Mouse (Mus musculus) MEL (cell line): ENCODE results near the gene Stn1. TPM values are rescaled to one million over a fixed set of nuclear protein-coding genes. Genes with fewer than 3 reads are reported as not detected.

ENCODE experiments used
- DNase-seq: peaks from one replicate; pipeline ENCODE4 v3.0.0; 2011; ENCODE audit warnings: low read depth, low spot score
- H3K27ac ChIP-seq: 2 replicates; pipeline ENCODE4 v1.5.1; 2012; ENCODE audit warnings: low read depth, mild to moderate bottlenecking, control low read depth, low read length, moderate library complexity; ENCODE audit not compliant: control insufficient read depth
- H3K27me3 ChIP-seq, 2 experiments: fragments of 150-350 bp in 1 of 2; sonication (generic) in 1 of 2; 2 replicates each; pipeline ENCODE4 v1.6.1; 2012; ENCODE audit warnings: low read length in 2 of 2, mild to moderate bottlenecking in 2 of 2, improper control_type of control experiment in 1 of 2, moderate library complexity in 1 of 2; ENCODE audit not compliant: insufficient read depth in 2 of 2, control insufficient read depth in 1 of 2
- H3K36me3 ChIP-seq, 2 experiments: 2 replicates each; pipeline ENCODE4 v1.6.1; 2012 to 2014; ENCODE audit warnings: low read length in 2 of 2, improper control_type of control experiment in 1 of 2, inconsistent platforms in 1 of 2, mild to moderate bottlenecking in 1 of 2; ENCODE audit not compliant: insufficient read depth in 2 of 2, control insufficient read depth in 1 of 2
- H3K4me1 ChIP-seq, 2 experiments: fragments of 150-350 bp in 1 of 2; sonication (generic) in 1 of 2; 2 replicates each; pipeline ENCODE4 v1.6.1; 2012; ENCODE audit warnings: low read length in 2 of 2, improper control_type of control experiment in 1 of 2, mild to moderate bottlenecking in 1 of 2; ENCODE audit not compliant: insufficient read depth in 2 of 2, control insufficient read depth in 1 of 2
- H3K4me3 ChIP-seq, 2 experiments: fragments of 150-350 bp in 1 of 2; sonication (generic) in 1 of 2; 2 replicates each; pipeline ENCODE4 v1.5.1; 2012; ENCODE audit warnings: low read depth in 2 of 2, low read length in 2 of 2, mild to moderate bottlenecking in 2 of 2, moderate library complexity in 2 of 2, control low read depth in 1 of 2, improper control_type of control experiment in 1 of 2; ENCODE audit not compliant: control insufficient read depth in 1 of 2, insufficient read depth in 1 of 2
- H3K79me2 ChIP-seq: 2 replicates; pipeline ENCODE4 v1.6.1; 2012; ENCODE audit warnings: mild to moderate bottlenecking, low read length, moderate library complexity; ENCODE audit not compliant: control insufficient read depth, poor library complexity, insufficient read depth
- H3K9ac ChIP-seq: 2 replicates; pipeline ENCODE4 v1.6.1; 2012; ENCODE audit warnings: low read depth, mild to moderate bottlenecking, control low read depth, low read length, moderate library complexity; ENCODE audit not compliant: control insufficient read depth, poor library complexity, severe bottlenecking
- H3K9me3 ChIP-seq: fragments of 150-350 bp; sonication (generic); replicated peaks from 2 replicates; pipeline ENCODE4 v1.6.1; 2012; ENCODE audit warnings: mild to moderate bottlenecking, low read length, improper control_type of control experiment, moderate library complexity; ENCODE audit not compliant: insufficient read depth
- BHLHE40 ChIP-seq: IDR thresholded peaks from 2 replicates; pipeline ENCODE4 v1.6.1; 2012; ENCODE audit warnings: low read depth, mild to moderate bottlenecking, inconsistent platforms, low read length, improper control_type of control experiment, borderline replicate concordance
- CHD1 ChIP-seq: IDR thresholded peaks from 2 replicates; pipeline ENCODE4 v1.6.1; 2012; ENCODE audit warnings: low read depth, mild to moderate bottlenecking, inconsistent platforms, low read length, improper control_type of control experiment
- CHD2 ChIP-seq: IDR thresholded peaks from 2 replicates; pipeline ENCODE4 v1.6.1; 2011; ENCODE audit warnings: low read length, improper control_type of control experiment
- CTCF ChIP-seq, 3 experiments: IDR thresholded peaks in 2 of 3; conservative IDR thresholded peaks in 1 of 3; 2 replicates each; pipeline ENCODE4 v1.5.1; 2011 to 2012; ENCODE audit warnings: low read length in 3 of 3, low read depth in 2 of 3, mild to moderate bottlenecking in 2 of 3, improper control_type of control experiment in 1 of 3, inconsistent platforms in 1 of 3, mixed read lengths in 1 of 3, moderate library complexity in 1 of 3; ENCODE audit not compliant: control insufficient read depth in 1 of 3, insufficient read depth in 1 of 3, poor library complexity in 1 of 3, severe bottlenecking in 1 of 3
- EP300 ChIP-seq, 2 experiments: IDR thresholded peaks; 2 replicates each; pipeline ENCODE4 v1.6.1; 2011; ENCODE audit warnings: improper control_type of control experiment in 2 of 2, low read length in 2 of 2, low read depth in 1 of 2, mild to moderate bottlenecking in 1 of 2
- ETS1 ChIP-seq: IDR thresholded peaks from 2 replicates; pipeline ENCODE4 v1.6.1; 2012; ENCODE audit warnings: low read depth, mild to moderate bottlenecking, inconsistent platforms, low read length, improper control_type of control experiment, moderate library complexity
- GABPA ChIP-seq: IDR thresholded peaks from 2 replicates; pipeline ENCODE4 v1.6.1; 2012; ENCODE audit warnings: low read depth, mild to moderate bottlenecking, inconsistent platforms, low read length, improper control_type of control experiment, moderate library complexity
- GATA1 ChIP-seq: IDR thresholded peaks from 2 replicates; pipeline ENCODE4 v1.6.1; 2011; ENCODE audit warnings: low read depth, low read length, improper control_type of control experiment
- HCFC1 ChIP-seq: IDR thresholded peaks from 2 replicates; pipeline ENCODE4 v1.6.1; 2012; ENCODE audit warnings: low read depth, mild to moderate bottlenecking, inconsistent platforms, low read length, improper control_type of control experiment, moderate library complexity
- MAFK ChIP-seq: IDR thresholded peaks from 2 replicates; pipeline ENCODE4 v1.6.1; 2011; ENCODE audit warnings: low read depth, mild to moderate bottlenecking, low read length, improper control_type of control experiment, borderline replicate concordance
- MEF2A ChIP-seq: IDR thresholded peaks from 2 replicates; pipeline ENCODE4 v1.6.1; 2014; ENCODE audit warnings: low read depth, mild to moderate bottlenecking, inconsistent platforms, low read length, improper control_type of control experiment; ENCODE audit not compliant: poor library complexity, insufficient replicate concordance, severe bottlenecking; ENCODE audit errors: extremely low read depth
- MXI1 ChIP-seq: IDR thresholded peaks from 2 replicates; pipeline ENCODE4 v1.6.1; 2011; ENCODE audit warnings: mild to moderate bottlenecking, low read depth, low read length, improper control_type of control experiment
- MYB ChIP-seq: IDR thresholded peaks from 2 replicates; pipeline ENCODE4 v1.6.1; 2011; ENCODE audit warnings: mild to moderate bottlenecking, low read depth, low read length, improper control_type of control experiment
- NELFE ChIP-seq: IDR thresholded peaks from 2 replicates; pipeline ENCODE4 v1.6.1; 2011; ENCODE audit warnings: low read depth, low read length, improper control_type of control experiment
- NRF1 ChIP-seq: IDR thresholded peaks from 2 replicates; pipeline ENCODE4 v1.6.1; 2014; ENCODE audit warnings: low read depth, mild to moderate bottlenecking, inconsistent platforms, low read length, improper control_type of control experiment, moderate library complexity; ENCODE audit not compliant: poor library complexity, insufficient read depth, severe bottlenecking
- POLR2A ChIP-seq, 2 experiments: IDR thresholded peaks; 2 replicates each; pipeline ENCODE4 v1.6.1; 2011 to 2012; ENCODE audit warnings: low read length in 2 of 2, mild to moderate bottlenecking in 2 of 2, control low read depth in 1 of 2, improper control_type of control experiment in 1 of 2, low read depth in 1 of 2, moderate library complexity in 1 of 2; ENCODE audit not compliant: control insufficient read depth in 1 of 2, insufficient read depth in 1 of 2, poor library complexity in 1 of 2
- POLR2AphosphoS2 ChIP-seq: IDR thresholded peaks from 2 replicates; pipeline ENCODE4 v1.6.1; 2011; ENCODE audit warnings: low read length, improper control_type of control experiment
- POLR2AphosphoS5 ChIP-seq: IDR thresholded peaks from 2 replicates; pipeline ENCODE4 v1.6.1; 2012; ENCODE audit warnings: low read depth, borderline replicate concordance, mild to moderate bottlenecking, inconsistent platforms, low read length, moderate library complexity, mixed read lengths
- RAD21 ChIP-seq: IDR thresholded peaks from 2 replicates; pipeline ENCODE4 v1.6.1; 2011; ENCODE audit warnings: mild to moderate bottlenecking, low read depth, low read length, improper control_type of control experiment
- SIN3A ChIP-seq: IDR thresholded peaks from 2 replicates; pipeline ENCODE4 v1.6.1; 2012; ENCODE audit warnings: low read length, improper control_type of control experiment, inconsistent platforms
- TAL1 ChIP-seq: IDR thresholded peaks from 2 replicates; pipeline ENCODE4 v1.6.1; 2012; ENCODE audit warnings: mild to moderate bottlenecking, inconsistent platforms, low read length, moderate library complexity, mixed read lengths
- TCF12 ChIP-seq: IDR thresholded peaks from 2 replicates; pipeline ENCODE4 v1.6.1; 2014; ENCODE audit warnings: low read depth, mild to moderate bottlenecking, inconsistent platforms, low read length, improper control_type of control experiment, moderate library complexity
- UBTF ChIP-seq: IDR thresholded peaks from 2 replicates; pipeline ENCODE4 v1.6.1; 2012; ENCODE audit warnings: low read depth, mild to moderate bottlenecking, inconsistent platforms, low read length, improper control_type of control experiment, moderate library complexity, borderline replicate concordance; ENCODE audit not compliant: insufficient read depth
- USF1 ChIP-seq: IDR thresholded peaks from 2 replicates; pipeline ENCODE4 v1.6.1; 2014; ENCODE audit warnings: low read depth, mild to moderate bottlenecking, inconsistent platforms, low read length, improper control_type of control experiment, moderate library complexity
- USF2 ChIP-seq, 2 experiments: IDR thresholded peaks; 2 replicates each; pipeline ENCODE4 v1.6.1; 2011 to 2012; ENCODE audit warnings: improper control_type of control experiment in 2 of 2, low read length in 2 of 2, borderline replicate concordance in 1 of 2, inconsistent platforms in 1 of 2, low read depth in 1 of 2, mild to moderate bottlenecking in 1 of 2; ENCODE audit not compliant: insufficient read depth in 1 of 2
- ZC3H11A ChIP-seq: IDR thresholded peaks from 2 replicates; pipeline ENCODE4 v1.6.1; 2012; ENCODE audit warnings: low read depth, mild to moderate bottlenecking, inconsistent platforms, low read length, improper control_type of control experiment
- ZKSCAN1 ChIP-seq: IDR thresholded peaks from 2 replicates; pipeline ENCODE4 v1.6.1; 2012; ENCODE audit warnings: low read depth, mild to moderate bottlenecking, inconsistent platforms, low read length, improper control_type of control experiment, moderate library complexity
- ZMIZ1 ChIP-seq: IDR thresholded peaks from 2 replicates; pipeline ENCODE4 v1.6.1; 2012; ENCODE audit warnings: low read depth, mild to moderate bottlenecking, inconsistent platforms, low read length, improper control_type of control experiment, moderate library complexity
- polyA plus RNA-seq, 2 experiments: library from polyadenylated mRNA; stranded (reverse) in 1 of 2; unstranded in 1 of 2; fragments of >175 nt in 1 of 2; fragments of >200 nt in 1 of 2; gene quantifications; 2 replicates each; pipeline versions ENCODE4 v1.2.1 to v1.2.4; 2012; ENCODE audit warnings: low replicate concordance in 2 of 2, low read depth in 1 of 2; ENCODE audit not compliant: insufficient read length in 2 of 2, insufficient read depth in 1 of 2, missing spikeins in 1 of 2
- total RNA-seq: library from RNA; depleted of rRNA; stranded (reverse); fragments of 300-350 nt; gene quantifications from 2 replicates; pipeline ENCODE4 v1.2.3, GENCODE M21; 2012

The Stn1 gene
- total and polyA plus RNA-seq, 3 experiments: 9.7 to 13.6 TPM; not detected in 1

- no peaks in the 10 kb centered on the region for H3K4me1 ChIP-seq
- no peak for DNase-seq
- H3K4me3 ChIP-seq: no peak overlapping the region
Measured at GRCm38 (mm10) chr19:47559145-47559544, 21.8 kb upstream of the Stn1 start.

GRCm38 (mm10) chr19:47549584-47549983 lies 12.3 kb upstream of the Stn1 start:
- DNase-seq: no peak
- H3K4me3 ChIP-seq: no peak overlapping the region
- H3K9ac ChIP-seq: no peak overlapping the region
- no peak overlapping the region for H3K27ac ChIP-seq
- no peaks in the 10 kb centered on the region for H3K4me1 ChIP-seq
- TF ChIP-seq USF1: no peak
- no peak for TF ChIP-seq POLR2AphosphoS2
- no peak for TF ChIP-seq ZMIZ1
- no peak for TF ChIP-seq GATA1
- TF ChIP-seq MAFK: no peak
- TF ChIP-seq POLR2AphosphoS5: no peak
- TF ChIP-seq CHD2: no peak
- TF ChIP-seq POLR2A (IDR thresholded peaks at IDR 0.05; ENCODE audit: control insufficient read depth in 1 of 2, insufficient read depth in 1 of 2, low read depth in 1 of 2, low read length in 2 of 2, poor library complexity in 1 of 2): no peak
- TF ChIP-seq NRF1: no peak
- no peak for TF ChIP-seq GABPA
- TF ChIP-seq ZC3H11A: no peak
- no peak for TF ChIP-seq BHLHE40
- no peak for TF ChIP-seq NELFE
- no peak for TF ChIP-seq EP300 (IDR thresholded peaks at IDR 0.05; ENCODE audit: low read depth in 1 of 2, low read length in 2 of 2)
- TF ChIP-seq USF2 (IDR thresholded peaks at IDR 0.05; ENCODE audit: borderline replicate concordance in 1 of 2, insufficient read depth in 1 of 2, low read depth in 1 of 2, low read length in 2 of 2): no peak
- no peaks in the 10 kb centered on the region; a peak in 1 of 4 replicates for H3K27me3 ChIP-seq
- no peaks in the 10 kb centered on the region for H3K9me3 ChIP-seq
- no peaks in the 10 kb centered on the region for H3K79me2 ChIP-seq
- H3K36me3 ChIP-seq: no peaks in the 10 kb centered on the region

More at GRCm38 (mm10) chr19:47559145-47559544, 21.8 kb upstream of the Stn1 start:
- TF ChIP-seq ZKSCAN1 (no peak), TCF12 (no peak), MYB (no peak), ETS1 (no peak), MXI1 (no peak), RAD21 (no peak), ZC3H11A (no peak), MEF2A (no peak), MAFK (no peak), UBTF (no peak), CTCF (IDR thresholded peaks at IDR 0.05 in 2 of 3, conservative IDR thresholded peaks at IDR 0.05 in 1 of 3; ENCODE audit: control insufficient read depth in 1 of 3, insufficient read depth in 1 of 3, low read depth in 2 of 3, low read length in 3 of 3, poor library complexity in 1 of 3, severe bottlenecking in 1 of 3) (no peak), POLR2AphosphoS5 (no peak), CHD1 (no peak), CHD2 (no peak), POLR2A (IDR thresholded peaks at IDR 0.05; ENCODE audit: control insufficient read depth in 1 of 2, insufficient read depth in 1 of 2, low read depth in 1 of 2, low read length in 2 of 2, poor library complexity in 1 of 2) (no peak), SIN3A (no peak), TAL1 (no peak), NRF1 (no peak), BHLHE40 (no peak), HCFC1 (no peak)
- H3K9ac ChIP-seq: no peak overlapping the region
- no peaks in the 10 kb centered on the region for H3K36me3 ChIP-seq
- no peaks in the 10 kb centered on the region for H3K79me2 ChIP-seq
- H3K9me3 ChIP-seq: no peaks in the 10 kb centered on the region
- no peak overlapping the region for H3K27ac ChIP-seq
- H3K27me3 ChIP-seq: no peaks in the 10 kb centered on the region
